Mouse (Mus musculus) myocyte (in vitro differentiated cells): ENCODE data around the gene Gpatch3. TPM values are rescaled to one million over a fixed set of nuclear protein-coding genes. Genes with fewer than 3 reads are reported as not detected.

Source experiments
- H3K27me3 ChIP-seq: one replicate; pipeline ENCODE4 v1.6.1; 2011; ENCODE audit not compliant: control insufficient read depth, insufficient read depth, insufficient read length
- H3K36me3 ChIP-seq: one replicate; pipeline ENCODE4 v1.6.1; 2011; ENCODE audit not compliant: control insufficient read depth, insufficient read depth
- H3K4me2 ChIP-seq: one replicate; pipeline ENCODE4 v1.6.1; 2011; ENCODE audit warnings: low read depth, control low read depth
- H3K4me3 ChIP-seq: one replicate; pipeline ENCODE4 v1.5.1; 2011; ENCODE audit warnings: mild to moderate bottlenecking, control low read depth, moderate library complexity
- H3K79me2 ChIP-seq: one replicate; pipeline ENCODE4 v1.6.1; 2011; ENCODE audit not compliant: control insufficient read depth, insufficient read depth
- H3ac ChIP-seq: one replicate; pipeline ENCODE4 v1.6.1; 2011; ENCODE audit not compliant: control insufficient read depth, insufficient read length
- CEBPB ChIP-seq: IDR thresholded peaks from 2 replicates; pipeline ENCODE4 v1.6.1; 2011; ENCODE audit warnings: mild to moderate bottlenecking, moderate library complexity; ENCODE audit not compliant: poor library complexity, insufficient read depth, severe bottlenecking
- E2F4 ChIP-seq: IDR thresholded peaks from one replicate; pipeline ENCODE4 v1.6.1; 2011; ENCODE audit warnings: mild to moderate bottlenecking, control low read depth, moderate library complexity; ENCODE audit not compliant: insufficient read depth
- MAX ChIP-seq: IDR thresholded peaks from one replicate; pipeline ENCODE4 v1.6.1; 2011; ENCODE audit warnings: low read depth, mild to moderate bottlenecking, control low read depth
- MYOD1 ChIP-seq, 3 experiments: IDR thresholded peaks; one replicate each; pipeline ENCODE4 v1.6.1; 2011; ENCODE audit warnings: control low read depth in 2 of 3, low read depth in 2 of 3, mild to moderate bottlenecking in 2 of 3, moderate library complexity in 1 of 3; ENCODE audit not compliant: insufficient read length in 2 of 3, control insufficient read depth in 1 of 3
- MYOG ChIP-seq, 3 experiments: IDR thresholded peaks; one replicate each; pipeline ENCODE4 v1.6.1; 2011; ENCODE audit warnings: control low read depth in 2 of 3, low read depth in 2 of 3, mild to moderate bottlenecking in 2 of 3; ENCODE audit not compliant: insufficient read length in 2 of 3, control insufficient read depth in 1 of 3, insufficient read depth in 1 of 3
- POLR2A ChIP-seq: IDR thresholded peaks from one replicate; pipeline ENCODE4 v1.6.1; 2011; ENCODE audit warnings: low read depth, mild to moderate bottlenecking, control low read depth, moderate library complexity; ENCODE audit not compliant: insufficient read length
- POLR2AphosphoS2 ChIP-seq: IDR thresholded peaks from one replicate; pipeline ENCODE4 v1.6.1; 2011; ENCODE audit warnings: low read depth, control low read depth; ENCODE audit not compliant: insufficient read length
- REST ChIP-seq: IDR thresholded peaks from one replicate; pipeline ENCODE4 v1.6.1; 2011; ENCODE audit warnings: mild to moderate bottlenecking, control low read depth, moderate library complexity; ENCODE audit not compliant: insufficient read depth, insufficient read length
- SRF ChIP-seq: IDR thresholded peaks from one replicate; pipeline ENCODE4 v1.6.1; 2011; ENCODE audit warnings: low read depth; ENCODE audit not compliant: control insufficient read depth, insufficient read length
- TCF12 ChIP-seq: IDR thresholded peaks from one replicate; pipeline ENCODE4 v1.6.1; 2011; ENCODE audit warnings: mild to moderate bottlenecking, control low read depth; ENCODE audit not compliant: poor library complexity, insufficient read depth, severe bottlenecking
- TCF3 ChIP-seq: IDR thresholded peaks from one replicate; pipeline ENCODE4 v1.6.1; 2011; ENCODE audit warnings: low read depth, control low read depth; ENCODE audit not compliant: insufficient read length
- USF1 ChIP-seq: IDR thresholded peaks from one replicate; pipeline ENCODE4 v1.6.1; 2011; ENCODE audit warnings: low read depth, mild to moderate bottlenecking, control low read depth, moderate library complexity
- polyA plus RNA-seq: library from polyadenylated mRNA; unstranded; fragments of >200 nt; fragmentation: generic; extraction: Trizol; gene quantifications from one replicate; pipeline ENCODE4 v1.2.1, GENCODE M21; 2012; ENCODE audit warnings: missing spikeins

Gpatch3 gene
- polyA plus RNA-seq, 1 experiment: 4.1 TPM

GRCm38 (mm10) chr4:133545272-133546231 is 29.0 kb upstream of the Gpatch3 start, which contains the start of gene Nudc:
Gene Nudc (minus strand): TSS chr4:133545996.
- Histone ChIP-seq H3K36me3 (no peaks in the 10 kb centered on the region), H3K4me2 (peak within 1 kb of the TSS; percentile 83), H3K79me2 (peaks cover 47% of the 10 kb centered on the region), H3K27me3 (no peaks in the 10 kb centered on the region), H3K4me3 (peak within 1 kb of the TSS; percentile 63), H3ac (peak within 1 kb of the TSS; percentile 28)
- TF ChIP-seq USF1 (no peak), REST (no peak), POLR2AphosphoS2 (peak; percentile 85), MYOD1 (IDR thresholded peaks at IDR 0.05; ENCODE audit: control insufficient read depth in 1 of 3, insufficient read length in 2 of 3, low read depth in 2 of 3) (peak in 1 of 3 experiments; percentile 20), TCF12 (no peak), POLR2A (peak; percentile 93), TCF3 (no peak)

- Histone ChIP-seq H3ac (no peak overlapping the region), H3K4me3 (no peak overlapping the region), H3K79me2 (no peaks in the 10 kb centered on the region), H3K4me2 (no peak overlapping the region), H3K27me3 (peaks cover 34% of the 10 kb centered on the region), H3K36me3 (no peaks in the 10 kb centered on the region)
- TF ChIP-seq USF1: no peak
- TF ChIP-seq MYOD1 (IDR thresholded peaks at IDR 0.05; ENCODE audit: control insufficient read depth in 1 of 3, insufficient read length in 2 of 3, low read depth in 2 of 3): no peak
- no peak for TF ChIP-seq CEBPB
- TF ChIP-seq E2F4: no peak
- no peak for TF ChIP-seq TCF12
- no peak for TF ChIP-seq POLR2AphosphoS2
Measured at GRCm38 (mm10) chr4:133552029-133552428, 22.5 kb upstream of the Gpatch3 start.

GRCm38 (mm10) chr4:133552768-133553447 is 21.6 kb upstream of the Gpatch3 start, which contains the start of gene Nr0b2:
Gene Nr0b2 (plus strand): TSS chr4:133553376.
- H3ac ChIP-seq: no peak within 1 kb of the TSS
- no peak for TF ChIP-seq E2F4
- no peak within 1 kb of the TSS for H3K4me3 ChIP-seq
- H3K4me2 ChIP-seq: no peak within 1 kb of the TSS
- no peaks in the 10 kb centered on the region for H3K79me2 ChIP-seq
- no peaks in the 10 kb centered on the region for H3K36me3 ChIP-seq
- H3K27me3 ChIP-seq: peaks cover 39% of the 10 kb centered on the region

- H3K4me3 ChIP-seq: no peak overlapping the region
- H3K79me2 ChIP-seq: no peaks in the 10 kb centered on the region
- no peak overlapping the region for H3ac ChIP-seq
- no peaks in the 10 kb centered on the region for H3K36me3 ChIP-seq
- peaks cover 39% of the 10 kb centered on the region for H3K27me3 ChIP-seq
- no peak overlapping the region for H3K4me2 ChIP-seq
- TF ChIP-seq MYOD1 (IDR thresholded peaks at IDR 0.05; ENCODE audit: control insufficient read depth in 1 of 3, insufficient read length in 2 of 3, low read depth in 2 of 3): no peak
- no peak for TF ChIP-seq USF1
- no peak for TF ChIP-seq E2F4
- TF ChIP-seq SRF: no peak
- TF ChIP-seq POLR2AphosphoS2: no peak
- no peak for TF ChIP-seq MAX
- TF ChIP-seq MYOG (IDR thresholded peaks at IDR 0.05; ENCODE audit: control insufficient read depth in 1 of 3, insufficient read depth in 1 of 3, insufficient read length in 2 of 3, low read depth in 2 of 3): no peak
- TF ChIP-seq POLR2A: no peak
- no peak for TF ChIP-seq REST
- no peak for TF ChIP-seq CEBPB
- no peak for TF ChIP-seq TCF3
- TF ChIP-seq TCF12: no peak
Measured at GRCm38 (mm10) chr4:133553448-133554330, 20.9 kb upstream of the Gpatch3 start.
